Mouse (Mus musculus) brown adipose tissue, adult 24 weeks (tissue): Measurements from ENCODE around the gene Flnc. TPM values are rescaled to one million over a fixed set of nuclear protein-coding genes. Genes with fewer than 3 reads are reported as not detected.
A peak's percentile ranks its signal among the peaks of the same experiment; 100 is the strongest.

Experiments used
- H3K27ac ChIP-seq: fragments of 200-500 bp; replicated peaks from 2 replicates; pipeline ENCODE4 v1.5.1; 2012; ENCODE audit warnings: low read depth, mild to moderate bottlenecking, low read length
- H3K4me1 ChIP-seq: fragments of 200-500 bp; 2 replicates; pipeline ENCODE4 v1.6.1; 2012; ENCODE audit warnings: low read length, mixed read lengths; ENCODE audit not compliant: control insufficient read depth, insufficient read depth, insufficient read length
- H3K4me3 ChIP-seq: fragments of 200-500 bp; 2 replicates; pipeline ENCODE4 v1.5.1; 2012; ENCODE audit warnings: low read depth, mild to moderate bottlenecking, low read length, moderate library complexity; ENCODE audit not compliant: insufficient read depth
- polyA plus RNA-seq: library from polyadenylated mRNA; stranded (reverse); fragments of >200 nt; gene quantifications from 2 replicates; pipeline ENCODE4 v1.2.4, GENCODE M21; 2012; ENCODE audit not compliant: missing spikeins, insufficient read depth, insufficient read length

Gene Flnc
- polyA plus RNA-seq, 1 experiment, result 1.5 TPM

- H3K27ac ChIP-seq, result no peak overlapping the region
- no peaks in the 10 kb centered on the region for H3K4me1 ChIP-seq
- H3K4me3 ChIP-seq, result no peak overlapping the region
Observed at GRCm38 (mm10) chr6:29439789-29440188, 6.7 kb downstream of the Flnc start.

- H3K27ac ChIP-seq, result no peak overlapping the region
- H3K4me1 ChIP-seq, result no peaks in the 10 kb centered on the region
- no peak overlapping the region for H3K4me3 ChIP-seq
Observed at GRCm38 (mm10) chr6:29444773-29445172, 11.7 kb downstream of the Flnc start.

- Histone ChIP-seq H3K27ac (no peak overlapping the region), H3K4me3 (no peak overlapping the region), H3K4me1 (no peaks in the 10 kb centered on the region)
Observed at GRCm38 (mm10) chr6:29445354-29445753, 12.3 kb downstream of the Flnc start.

- Histone ChIP-seq H3K4me1 (no peaks in the 10 kb centered on the region), H3K4me3 (no peak overlapping the region), H3K27ac (no peak overlapping the region)
Observed at GRCm38 (mm10) chr6:29449858-29450257, 16.8 kb downstream of the Flnc start.

GRCm38 (mm10) chr6:29450667-29451066, 17.6 kb downstream of the Flnc start:
- Histone ChIP-seq H3K4me1 (no peaks in the 10 kb centered on the region), H3K4me3 (no peak overlapping the region), H3K27ac (no peak overlapping the region)

GRCm38 (mm10) chr6:29461502-29461901, 28.4 kb downstream of the Flnc start:
- no peak overlapping the region for H3K4me3 ChIP-seq
- H3K27ac ChIP-seq, result no peak overlapping the region
- H3K4me1 ChIP-seq, result no peaks in the 10 kb centered on the region

- Histone ChIP-seq H3K27ac (no peak overlapping the region), H3K4me1 (no peaks in the 10 kb centered on the region), H3K4me3 (no peak overlapping the region)
Observed at GRCm38 (mm10) chr6:29463388-29463787, 30.3 kb downstream of the Flnc start.

GRCm38 (mm10) chr6:29467583-29468354, 34.7 kb downstream of the Flnc start, which contains the start of gene Atp6v1f:
Gene Atp6v1f (plus strand): TSS chr6:29467718.
- peak within 1 kb of the TSS; percentile 89 for H3K4me3 ChIP-seq
- peak within 1 kb of the TSS; percentile 32 for H3K27ac ChIP-seq
- no peaks in the 10 kb centered on the region for H3K4me1 ChIP-seq

- no peak overlapping the region for H3K27ac ChIP-seq
- no peaks in the 10 kb centered on the region for H3K4me1 ChIP-seq
- H3K4me3 ChIP-seq, result peak overlapping the region; percentile 89
Observed at GRCm38 (mm10) chr6:29468851-29469250, 35.8 kb downstream of the Flnc start.

- H3K27ac ChIP-seq, result no peak within 1 kb of the TSS
- no peak within 1 kb of the TSS for H3K4me3 ChIP-seq
- peaks cover 3% of the 10 kb centered on the region; the same call in 1 of the 2 replicates for H3K4me1 ChIP-seq
Observed at GRCm38 (mm10) chr6:29471137-29471536, 38.1 kb downstream of the Flnc start, which contains the start of gene Atp6v1fnb. Gene Atp6v1fnb (plus strand): TSS chr6:29471437.

- peak overlapping the region; percentile 62 for H3K4me3 ChIP-seq
- peak overlapping the region; percentile 95 for H3K27ac ChIP-seq
- H3K4me1 ChIP-seq, result peaks cover 3% of the 10 kb centered on the region; the same call in 1 of the 2 replicates
Observed at GRCm38 (mm10) chr6:29473941-29474691, 41.1 kb downstream of the Flnc start.

- Histone ChIP-seq H3K27ac (peak overlapping the region; percentile 95), H3K4me3 (peak overlapping the region; percentile 62; the same call in 1 of the 2 replicates)
Observed at GRCm38 (mm10) chr6:29474736-29475135, 41.7 kb downstream of the Flnc start.

GRCm38 (mm10) chr6:29482691-29483090, 49.6 kb downstream of the Flnc start:
- Histone ChIP-seq H3K4me1 (no peaks in the 10 kb centered on the region; the same call in 1 of the 2 replicates), H3K4me3 (no peak overlapping the region), H3K27ac (no peak overlapping the region)

More at GRCm38 (mm10) chr6:29474736-29475135, 41.7 kb downstream of the Flnc start:
- peaks cover 3% of the 10 kb centered on the region; the same call in 1 of the 2 replicates for H3K4me1 ChIP-seq

GRCm38 (mm10) chr6:29484716-29485559, 51.9 kb downstream of the Flnc start:
- Histone ChIP-seq H3K27ac (no peak overlapping the region), H3K4me3 (peak overlapping the region; percentile 47), H3K4me1 (no peaks in the 10 kb centered on the region; the same call in 1 of the 2 replicates)

- Histone ChIP-seq H3K4me1 (no peaks in the 10 kb centered on the region; the same call in 1 of the 2 replicates), H3K4me3 (no peak overlapping the region), H3K27ac (no peak overlapping the region)
Observed at GRCm38 (mm10) chr6:29485951-29486350, 52.9 kb downstream of the Flnc start.
